Mouse (Mus musculus): ENCODE results near the gene Rac2. TPM values are rescaled to one million over a fixed set of nuclear protein-coding genes. Genes with fewer than 3 reads are reported as not detected.
A peak's percentile ranks its signal among the peaks of the same experiment; 100 is the strongest.

The Rac2 gene
- total RNA-seq, 2 experiments from 2014 or later, result 1.4 to 4.2 TPM

GRCm38 (mm10) chr15:78528726-78529411, 43.7 kb downstream of the Rac2 start:
- intact Hi-C loops (cut with DNase I), result no loop called here
- no peak for DNase-seq

- intact Hi-C loops (cut with DNase I), result no loop called here
- peak; percentile 48 for DNase-seq
These were observed 44.6 kb downstream of the Rac2 start for GRCm38 (mm10) chr15:78527973-78528372.

- intact Hi-C loops (cut with DNase I), result loop anchor here (2.0 kb wide), 1 partner anchor 75 kb away; no protein-coding TSS in a partner anchor
- no peak for DNase-seq
These were observed 48.4 kb downstream of the Rac2 start for GRCm38 (mm10) chr15:78524163-78524562.

- DNase-seq, result no peak
- intact Hi-C loops (cut with DNase I), result no loop called here
These were observed 50.7 kb downstream of the Rac2 start for GRCm38 (mm10) chr15:78521892-78522291.

DNA sequence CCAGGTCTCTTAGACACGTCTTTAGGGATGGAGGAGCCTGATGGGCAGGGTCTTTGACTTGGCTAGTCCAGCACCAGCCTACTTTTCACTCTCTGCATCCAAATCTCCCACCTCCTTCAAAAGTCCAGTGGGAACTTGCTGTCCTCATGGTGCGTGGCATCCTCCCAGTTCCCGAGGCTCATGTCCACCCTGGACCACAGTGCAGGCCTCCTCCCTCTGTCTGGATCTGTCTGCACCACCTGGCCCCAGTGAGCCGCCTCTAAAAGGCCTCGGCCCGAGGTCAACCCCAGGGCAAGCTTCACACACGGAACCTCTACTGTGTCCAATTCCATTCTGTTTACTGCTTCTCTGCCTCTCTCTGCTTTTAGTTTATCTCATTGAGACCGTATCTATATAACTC, 51.3 kb downstream of the Rac2 start:
- intact Hi-C loops (cut with DNase I), result no loop called here
- DNase-seq, result no peak

- intact Hi-C loops (cut with DNase I), result no loop called here
- no peak for DNase-seq
These were observed 52.4 kb downstream of the Rac2 start for GRCm38 (mm10) chr15:78520112-78520715.

- no peak for DNase-seq
- intact Hi-C loops (cut with DNase I), result no loop called here
These were observed 54.4 kb downstream of the Rac2 start for GRCm38 (mm10) chr15:78518221-78518620.

DNA sequence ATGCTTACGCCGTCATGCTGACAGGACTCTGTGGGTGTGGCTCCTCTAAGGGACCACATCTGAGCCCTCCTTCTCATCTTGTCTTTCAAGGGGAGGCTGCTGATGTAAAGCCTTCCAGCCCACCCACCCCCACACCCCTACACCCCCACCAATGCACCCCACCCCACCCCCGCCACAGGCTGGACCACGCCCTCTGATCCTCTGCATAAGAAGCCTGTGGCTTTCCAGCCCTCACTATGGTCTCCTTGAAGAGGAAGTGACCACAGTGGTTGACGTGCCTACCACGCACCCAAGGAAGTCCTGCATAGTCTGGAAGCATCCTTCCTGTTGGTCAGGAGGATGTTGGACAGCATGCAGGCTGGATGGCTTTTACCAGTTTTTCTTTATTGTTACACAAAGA, 56.8 kb downstream of the Rac2 start:
- intact Hi-C loops (cut with DNase I), result no loop called here
- no peak for DNase-seq

DNA sequence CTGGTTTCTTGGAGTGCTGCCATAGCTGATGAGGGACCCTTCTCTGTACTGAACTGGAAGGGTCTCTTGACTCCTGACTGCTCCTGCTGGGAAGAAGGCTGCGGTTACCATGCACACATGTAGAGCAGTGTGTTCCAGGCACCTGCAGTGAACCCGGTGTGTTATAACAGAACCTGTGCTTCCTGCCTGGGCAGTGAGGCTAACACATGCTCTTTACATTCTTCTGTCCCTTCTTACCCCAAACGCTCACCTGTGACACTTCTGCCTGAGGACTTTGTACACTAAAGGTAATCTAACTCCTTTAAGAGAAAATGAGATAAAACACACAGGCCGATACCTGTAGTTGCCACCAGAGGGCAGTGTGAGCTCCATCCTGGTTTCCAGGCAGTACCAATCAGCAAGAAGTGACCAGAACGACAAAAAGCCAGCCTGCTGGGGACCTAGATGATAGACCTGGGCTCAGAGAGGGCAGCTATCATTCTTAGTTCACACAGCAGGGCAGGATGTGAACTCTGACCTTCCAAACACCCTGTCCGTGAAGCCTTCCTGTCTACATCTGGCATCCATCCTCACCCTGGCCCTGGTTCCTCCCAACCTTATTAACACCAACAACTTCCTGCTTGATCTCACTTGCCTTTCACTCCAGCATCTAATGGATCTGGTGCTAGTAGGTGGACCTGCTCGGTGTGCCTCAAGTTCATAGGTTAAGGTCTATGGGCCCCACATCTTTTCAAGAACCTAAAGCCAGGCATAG, 58.0 kb downstream of the Rac2 start:
- intact Hi-C loops (cut with DNase I), result no loop called here
- peak; percentile 77 for DNase-seq

- intact Hi-C loops (cut with DNase I), result no loop called here
- DNase-seq, result no peak
These were observed 59.6 kb downstream of the Rac2 start for GRCm38 (mm10) chr15:78513019-78513418.

DNA sequence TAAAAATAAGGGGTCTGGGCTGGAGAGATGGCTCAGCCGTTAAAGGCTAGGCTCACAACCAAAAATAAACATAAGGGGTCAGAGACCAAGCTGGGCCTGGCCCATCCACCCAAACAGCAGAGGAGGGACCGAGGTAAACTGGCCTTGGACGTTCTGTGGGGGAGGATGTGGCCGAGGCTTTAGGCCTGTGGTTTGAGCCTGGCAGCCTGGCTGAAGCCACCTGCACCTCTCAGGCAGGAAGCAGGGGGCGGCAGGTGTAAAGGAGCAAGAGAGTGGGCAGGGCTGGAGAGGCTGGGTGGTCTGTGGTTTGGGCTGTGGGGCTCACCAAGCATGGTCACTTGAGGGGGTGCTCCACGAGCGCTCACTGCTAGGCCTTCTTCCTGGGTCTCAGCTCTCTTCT, 60.6 kb downstream of the Rac2 start:
- intact Hi-C loops (cut with DNase I), result no loop called here
- no peak for DNase-seq

GRCm38 (mm10) chr15:78510736-78511135, 61.8 kb downstream of the Rac2 start:
- intact Hi-C loops (cut with DNase I), result no loop called here
- DNase-seq, result no peak

- peak; percentile 62 for DNase-seq
- intact Hi-C loops (cut with DNase I), result no loop called here
These were observed 62.4 kb downstream of the Rac2 start for GRCm38 (mm10) chr15:78510121-78510576.

DNA sequence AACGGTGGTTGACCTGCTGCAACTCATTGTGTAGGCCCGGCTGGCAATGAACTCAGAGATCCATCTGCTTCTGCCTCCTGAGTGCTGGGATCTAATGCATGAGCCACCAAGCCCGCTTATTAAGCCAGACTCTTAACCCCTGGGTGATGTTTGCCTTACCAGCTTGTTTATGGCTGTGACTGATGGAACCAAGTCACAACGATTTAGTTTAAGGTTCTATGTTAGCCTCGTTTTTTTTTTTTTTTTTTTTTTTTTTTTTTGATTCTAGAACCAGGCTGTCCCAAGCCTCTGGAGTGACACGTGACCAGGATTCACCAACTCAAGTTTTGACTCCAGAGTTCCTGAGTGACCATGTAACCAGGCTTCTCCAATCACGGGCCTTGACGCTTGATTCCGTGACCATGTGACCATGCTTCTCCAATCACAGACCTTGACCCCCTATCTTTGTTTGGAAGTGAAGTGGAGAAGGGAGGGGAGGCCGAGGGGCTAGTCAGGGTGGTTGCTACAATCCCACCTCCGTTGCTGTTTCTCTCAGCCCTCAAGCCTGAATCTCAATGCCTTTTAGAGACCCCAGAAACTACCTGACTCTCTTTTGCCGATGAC, 63.2 kb downstream of the Rac2 start:
- DNase-seq, result no peak
- intact Hi-C loops (cut with DNase I), result no loop called here

Other genes starting within 250 kb of the Rac2 start
- gene Csf2rb, start 247.0 kb downstream of the Rac2 start, total RNA-seq (2021), result 1 to 10 TPM; 1.3 to 2.4 TPM
- gene Tex33, start 176.9 kb downstream of the Rac2 start, total RNA-seq (2021), result not detected
- 10 to 100 TPM; 29.2 to 30.4 TPM for gene Tst, start 166.9 kb downstream of the Rac2 start, total RNA-seq (2021)
- 10 to 100 TPM; 57.2 to 58.7 TPM for gene Mpst, start 166.4 kb downstream of the Rac2 start, total RNA-seq (2021)
- gene Kctd17, start 144.2 kb downstream of the Rac2 start, total RNA-seq (2021), result 100 to 1,000 TPM; 212 to 213 TPM
- not detected for gene Tmprss6, start 104.1 kb downstream of the Rac2 start, total RNA-seq (2021)
- under 1 TPM in 1 of 2 experiments, not detected in 1; 0.08 TPM for gene Il2rb, start 77.5 kb downstream of the Rac2 start, total RNA-seq (2021)
- gene C1qtnf6, start 41.4 kb downstream of the Rac2 start, total RNA-seq (2021), result 10 to 100 TPM; 12.2 to 13.4 TPM
- 1 to 10 TPM; 5.5 to 6.5 TPM for gene Sstr3, start 28.1 kb downstream of the Rac2 start, total RNA-seq (2021)
- 1 to 10 TPM; 3.9 to 6.0 TPM for gene Cyth4, start 24.3 kb upstream of the Rac2 start, total RNA-seq (2021)
- gene Elfn2, start 146.0 kb upstream of the Rac2 start, total RNA-seq (2021), result 10 to 100 TPM; 79.2 to 81.2 TPM
- 1 to 10 TPM; 7.3 to 7.7 TPM for gene Mfng, start 200.7 kb upstream of the Rac2 start, total RNA-seq (2021)
- gene Card10, start 230.3 kb upstream of the Rac2 start, total RNA-seq (2021), result 1 to 10 TPM; 5.2 to 5.4 TPM